Mouse (Mus musculus): ENCODE results near the gene Gsx1. TPM values are rescaled to one million over a fixed set of nuclear protein-coding genes. Genes with fewer than 3 reads are reported as not detected.

The Gsx1 gene
- total RNA-seq (2021) (not detected), polyA plus RNA-seq (2012; rRNA removed) (not detected in 2 replicates)
- long read RNA-seq, result 0 reads

- peak; percentile 84 for DNase-seq
These were observed at the start of gene Gsx1 for GRCm38 (mm10) chr5:147188571-147188975. Gene Gsx1, plus strand, starts transcription at chr5:147188696.

GRCm38 (mm10) chr5:147147340-147147739, 41.2 kb upstream of the Gsx1 start:
- no peak for DNase-seq

GRCm38 (mm10) chr5:147154806-147155371, 33.6 kb upstream of the Gsx1 start:
- no peak for DNase-seq

- DNase-seq, result no peak
These were observed 32.9 kb upstream of the Gsx1 start for GRCm38 (mm10) chr5:147155449-147156133.

- DNase-seq, result no peak
These were observed 32.1 kb upstream of the Gsx1 start for GRCm38 (mm10) chr5:147156376-147156775.

GRCm38 (mm10) chr5:147157441-147157840, 31.1 kb upstream of the Gsx1 start:
- no peak for DNase-seq

- no peak for DNase-seq
These were observed 29.2 kb upstream of the Gsx1 start for GRCm38 (mm10) chr5:147159320-147159719.

- no peak for DNase-seq
These were observed 28.7 kb upstream of the Gsx1 start for GRCm38 (mm10) chr5:147159792-147160191.

GRCm38 (mm10) chr5:147165060-147165459, 23.4 kb upstream of the Gsx1 start:
- DNase-seq, result no peak

GRCm38 (mm10) chr5:147170088-147170487, 18.4 kb upstream of the Gsx1 start:
- no peak for DNase-seq

- DNase-seq, result no peak
These were observed 14.4 kb upstream of the Gsx1 start for GRCm38 (mm10) chr5:147174046-147174445.

GRCm38 (mm10) chr5:147185174-147185915, 3.2 kb upstream of the Gsx1 start:
- no peak for DNase-seq

- DNase-seq, result peak; percentile 49
These were observed 2.5 kb upstream of the Gsx1 start for GRCm38 (mm10) chr5:147186001-147186431.

GRCm38 (mm10) chr5:147186781-147187551, 1.5 kb upstream of the Gsx1 start:
- peak; percentile 20 for DNase-seq

- no peak for DNase-seq
These were observed 835 bp upstream of the Gsx1 start for GRCm38 (mm10) chr5:147187552-147188170.

- no peak for DNase-seq
These were observed 660 bp downstream of the Gsx1 start for GRCm38 (mm10) chr5:147189156-147189555.

GRCm38 (mm10) chr5:147189836-147190602, 1.5 kb downstream of the Gsx1 start:
- no peak for DNase-seq

GRCm38 (mm10) chr5:147190885-147191284, 2.4 kb downstream of the Gsx1 start:
- DNase-seq, result no peak

GRCm38 (mm10) chr5:147191801-147192575, 3.5 kb downstream of the Gsx1 start:
- DNase-seq, result no peak

GRCm38 (mm10) chr5:147192576-147192960, 4.1 kb downstream of the Gsx1 start:
- no peak for DNase-seq
